Comparison of ENCODE assay signal across 15 mouse cellular contexts in genomic region chr2:114340578-114341293, GRCm38 (mm10).
DNase-seq lines count a peak whose midpoint lies in the region; ATAC-seq and TF ChIP-seq lines count a peak whose summit lies in the region.
"Had no signal": no experiment of that assay in that cellular context is flagged by ENCODE, and none has a peak within 500 bp of the region (broad histone marks: within the 10 kb centered on the region; RNA-seq: fewer than 3 reads in every experiment).

No protein-coding gene starts in this region.

- WGBS in hindbrain, embryonic 15.5 days: 59% methylated on average over 9 of the region's 9 CpGs
- WGBS in hindbrain, embryonic 10.5 days: 91% methylated on average over 9 of the region's 9 CpGs
- WGBS in midbrain, postnatal 0 days: 65% methylated on average over 9 of the region's 9 CpGs
- WGBS in midbrain, embryonic 13.5 days: 83% methylated on average over 9 of the region's 9 CpGs
- WGBS in kidney, embryonic 16.5 days: 87% methylated on average over 9 of the region's 9 CpGs

- H3K4me2 ChIP-seq in hindbrain, embryonic 15.5 days: peak overlapping the region; percentile 24
- H3K4me2 ChIP-seq in midbrain, postnatal 0 days (ENCODE audit: low read depth, low read length, poor library complexity, severe bottlenecking): no peak overlapping the region
- H3K4me2 ChIP-seq in midbrain, embryonic 13.5 days (replicated peaks): no peak overlapping the region
- no peak overlapping the region for H3K4me2 ChIP-seq in kidney, embryonic 16.5 days (replicated peaks; ENCODE audit: low read depth, low read length)
- H3K4me2 ChIP-seq: heart, embryonic 12.5 days; limb, embryonic 15.5 days; midbrain, embryonic 12.5 days had no signal

- no peaks in the 10 kb centered on the region for H3K36me3 ChIP-seq in hindbrain, embryonic 15.5 days
- no peaks in the 10 kb centered on the region for H3K36me3 ChIP-seq in hindbrain, embryonic 10.5 days
- no peaks in the 10 kb centered on the region for H3K36me3 ChIP-seq in midbrain, postnatal 0 days (ENCODE audit: insufficient read depth, low read length)
- no peaks in the 10 kb centered on the region for H3K36me3 ChIP-seq in midbrain, embryonic 13.5 days
- H3K36me3 ChIP-seq in kidney, embryonic 16.5 days (ENCODE audit: insufficient read depth, low read length): no peaks in the 10 kb centered on the region
- H3K36me3 ChIP-seq: heart, embryonic 12.5 days; limb, embryonic 15.5 days; midbrain, embryonic 12.5 days had no signal

- H3K27ac ChIP-seq in hindbrain, embryonic 15.5 days (replicated peaks): no peak overlapping the region
- no peak overlapping the region for H3K27ac ChIP-seq in hindbrain, embryonic 10.5 days
- peak overlapping the region; percentile 38; the same call in 1 of the 2 replicates for H3K27ac ChIP-seq in midbrain, postnatal 0 days (ENCODE audit: low read depth, low read length)
- no peak overlapping the region for H3K27ac ChIP-seq in midbrain, embryonic 13.5 days
- H3K27ac ChIP-seq in kidney, embryonic 16.5 days (ENCODE audit: low read length): no peak overlapping the region
- H3K27ac ChIP-seq: limb, embryonic 15.5 days; midbrain, embryonic 12.5 days had no signal

- no peak for TF ChIP-seq CTCF in midbrain, postnatal 0 days (IDR thresholded peaks at IDR 0.05)

- H3K27me3 ChIP-seq in hindbrain, embryonic 15.5 days: no peaks in the 10 kb centered on the region
- no peaks in the 10 kb centered on the region for H3K27me3 ChIP-seq in hindbrain, embryonic 10.5 days (ENCODE audit: insufficient read depth, poor library complexity, severe bottlenecking)
- no peaks in the 10 kb centered on the region for H3K27me3 ChIP-seq in midbrain, postnatal 0 days (ENCODE audit: insufficient read depth, low read length)
- no peaks in the 10 kb centered on the region for H3K27me3 ChIP-seq in midbrain, embryonic 13.5 days
- H3K27me3 ChIP-seq in kidney, embryonic 16.5 days (ENCODE audit: insufficient read depth, low read length): no peaks in the 10 kb centered on the region
- H3K27me3 ChIP-seq: heart, embryonic 12.5 days; limb, embryonic 15.5 days; midbrain, embryonic 12.5 days had no signal

- no peak for ATAC-seq in hindbrain, embryonic 15.5 days (ENCODE audit: low FRiP score, low read depth)
- ATAC-seq in midbrain, postnatal 0 days (ENCODE audit: low FRiP score): no peak
- ATAC-seq in midbrain, embryonic 13.5 days: no peak
- no peak for ATAC-seq in kidney, embryonic 16.5 days (ENCODE audit: low FRiP score, low TSS enrichment)
- ATAC-seq: liver, postnatal 0 days had no signal

- DNase-seq in adrenal gland, adult (ENCODE audit: inconsistent age in 2 of 2, low spot score in 1 of 2): peak; percentile 4 to 71
- DNase-seq in adrenal gland, postnatal 10 days: no peak
- no peak for DNase-seq in hindbrain, embryonic 10.5 days (ENCODE audit: low spot score)
- peak; percentile 8 for DNase-seq in midbrain, postnatal 0 days (ENCODE audit: low spot score)
- DNase-seq in lung, adult 18-20 months: no peak
- DNase-seq: cerebellum, adult 18-20 months; kidney, adult 9 months; liver, postnatal 0 days; lung, postnatal 36 days had no signal

- no peaks in the 10 kb centered on the region for H3K9me3 ChIP-seq in hindbrain, embryonic 15.5 days
- no peaks in the 10 kb centered on the region for H3K9me3 ChIP-seq in hindbrain, embryonic 10.5 days
- H3K9me3 ChIP-seq in midbrain, postnatal 0 days (ENCODE audit: low read length): no peaks in the 10 kb centered on the region
- H3K9me3 ChIP-seq in midbrain, embryonic 13.5 days: no peaks in the 10 kb centered on the region
- H3K9me3 ChIP-seq in kidney, embryonic 16.5 days (ENCODE audit: low read length): no peaks in the 10 kb centered on the region
- H3K9me3 ChIP-seq: heart, embryonic 12.5 days; limb, embryonic 15.5 days; midbrain, embryonic 12.5 days had no signal

- H3K9ac ChIP-seq in hindbrain, embryonic 15.5 days: no peak overlapping the region
- H3K9ac ChIP-seq in midbrain, postnatal 0 days (replicated peaks; ENCODE audit: low read length, poor library complexity, severe bottlenecking): no peak overlapping the region
- no peak overlapping the region for H3K9ac ChIP-seq in midbrain, embryonic 13.5 days (replicated peaks)
- H3K9ac ChIP-seq in kidney, embryonic 16.5 days (replicated peaks; ENCODE audit: low read length): no peak overlapping the region
- H3K9ac ChIP-seq: heart, embryonic 12.5 days; limb, embryonic 15.5 days; liver, postnatal 0 days; midbrain, embryonic 12.5 days had no signal

- H3K4me3 ChIP-seq in hindbrain, embryonic 15.5 days: no peak overlapping the region
- H3K4me3 ChIP-seq in hindbrain, embryonic 10.5 days: no peak overlapping the region
- no peak overlapping the region for H3K4me3 ChIP-seq in midbrain, postnatal 0 days (ENCODE audit: low read depth, low read length)
- no peak overlapping the region for H3K4me3 ChIP-seq in midbrain, embryonic 13.5 days (replicated peaks)
- no peak overlapping the region for H3K4me3 ChIP-seq in kidney, embryonic 16.5 days (ENCODE audit: low read length)
- H3K4me3 ChIP-seq: heart, embryonic 12.5 days; limb, embryonic 15.5 days; midbrain, embryonic 12.5 days had no signal

- H3K4me1 ChIP-seq in hindbrain, embryonic 15.5 days (replicated peaks): no peaks in the 10 kb centered on the region
- no peaks in the 10 kb centered on the region for H3K4me1 ChIP-seq in hindbrain, embryonic 10.5 days (replicated peaks)
- no peaks in the 10 kb centered on the region for H3K4me1 ChIP-seq in midbrain, postnatal 0 days (ENCODE audit: insufficient read depth, low read length)
- no peaks in the 10 kb centered on the region for H3K4me1 ChIP-seq in midbrain, embryonic 13.5 days (replicated peaks)
- no peaks in the 10 kb centered on the region for H3K4me1 ChIP-seq in kidney, embryonic 16.5 days (ENCODE audit: insufficient read depth, low read length)
- H3K4me1 ChIP-seq: heart, embryonic 12.5 days; limb, embryonic 15.5 days; midbrain, embryonic 12.5 days had no signal

Comparison
In these comparisons a context has a peak if more than half of its experiments do, and no peak if none do; other contexts are left out.
1. DNase-seq: peak in adrenal gland, adult (2 of 2) and midbrain, postnatal 0 days (single experiment); none in adrenal gland, postnatal 10 days (single experiment), hindbrain, embryonic 10.5 days (single experiment) and lung, adult 18-20 months (0 of 2).